Mouse (Mus musculus) liver, embryonic 14.5 days (tissue): Measurements from ENCODE around the gene Atg4a-ps.

ENCODE experiments used
- CTCF ChIP-seq: IDR thresholded peaks from 2 replicates; pipeline ENCODE4 v1.5.1; 2016; ENCODE audit warnings: antibody characterized with exemption, low read depth, control low read depth
- EP300 ChIP-seq: IDR thresholded peaks from 2 replicates; pipeline ENCODE4 v1.6.1; 2016; ENCODE audit warnings: antibody characterized with exemption, low read depth

DNA sequence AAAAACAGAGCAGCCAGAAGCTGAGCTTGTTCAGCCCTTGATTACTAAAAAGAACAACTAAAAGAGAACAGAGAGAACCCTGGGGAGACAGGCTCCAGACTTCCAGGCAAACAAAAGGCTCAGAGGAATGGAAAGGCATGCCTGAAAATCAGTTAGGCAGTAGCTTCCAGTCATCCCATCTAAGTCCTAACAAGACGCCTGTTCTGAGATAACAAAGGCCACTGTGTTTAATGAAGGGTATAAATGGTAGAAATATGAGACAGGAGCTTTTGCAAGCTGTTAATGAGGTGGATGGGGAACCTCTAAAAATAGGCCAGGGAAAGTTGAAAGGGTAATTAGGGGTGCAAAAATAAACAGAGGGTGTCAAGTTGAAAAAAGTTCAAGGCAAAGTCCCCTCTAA, 4.5 kb upstream of the Atg4a-ps start:
- TF ChIP-seq CTCF (no peak), EP300 (no peak)
